Mouse (Mus musculus): ENCODE measurements around the gene Gja3.
"Not testable (repeated sequence)": the region's sequence is repeated elsewhere in the genome, so short reads cannot be mapped to it uniquely, and the experiment has no call there.

Gene Gja3

GRCm38 (mm10) chr14:57041439-57041838, 16.5 kb downstream of the Gja3 start:
- in situ Hi-C loops (cut with MboI; ENCODE audit: low sequenced_read_pairs): no loop called here

- in situ Hi-C loops (cut with MboI; ENCODE audit: low sequenced_read_pairs): no loop called here
These were observed 22.9 kb downstream of the Gja3 start for GRCm38 (mm10) chr14:57034926-57035498.

GRCm38 (mm10) chr14:57034135-57034534, 23.8 kb downstream of the Gja3 start:
- in situ Hi-C loops (cut with MboI; ENCODE audit: low sequenced_read_pairs): no loop called here

GRCm38 (mm10) chr14:57032850-57033249, 25.1 kb downstream of the Gja3 start:
- in situ Hi-C loops (cut with MboI; ENCODE audit: low sequenced_read_pairs): no loop called here

GRCm38 (mm10) chr14:57018436-57018835, 39.5 kb downstream of the Gja3 start:
- in situ Hi-C loops (cut with MboI; ENCODE audit: low sequenced_read_pairs): no loop called here

GRCm38 (mm10) chr14:57016806-57017205, 41.1 kb downstream of the Gja3 start:
- in situ Hi-C loops (cut with MboI; ENCODE audit: low sequenced_read_pairs): not testable (repeated sequence)

- in situ Hi-C loops (cut with MboI; ENCODE audit: low sequenced_read_pairs): no loop called here
These were observed 69.3 kb downstream of the Gja3 start for GRCm38 (mm10) chr14:56988621-56989020.
